12 mouse cellular contexts compared by ENCODE assay signal in genomic region chr11:80168121-80168520, GRCm38 (mm10).
"Had no signal": no experiment of that assay in that cellular context is flagged by ENCODE, and none has a peak within 500 bp of the region (broad histone marks: within the 10 kb centered on the region; RNA-seq: fewer than 3 reads in every experiment).

No protein-coding gene starts in this region.

- H3K9me3 ChIP-seq: kidney, embryonic 15.5 days; limb, embryonic 15.5 days; liver, embryonic 15.5 days; midbrain, embryonic 15.5 days; neural tube, embryonic 13.5 days had no signal

- H3K36me3 ChIP-seq: kidney, embryonic 15.5 days; limb, embryonic 15.5 days; midbrain, embryonic 15.5 days; neural tube, embryonic 13.5 days had no signal

- H3K4me1 ChIP-seq: limb, embryonic 15.5 days; midbrain, embryonic 15.5 days; neural tube, embryonic 13.5 days had no signal

- H3K27me3 ChIP-seq: kidney, embryonic 15.5 days; limb, embryonic 15.5 days; liver, embryonic 15.5 days; midbrain, embryonic 15.5 days; neural tube, embryonic 13.5 days had no signal

- H3K4me2 ChIP-seq: kidney, embryonic 15.5 days; limb, embryonic 15.5 days; liver, embryonic 15.5 days; lung, embryonic 14.5 days; midbrain, embryonic 11.5 days; midbrain, embryonic 15.5 days; neural tube, embryonic 13.5 days had no signal

- DNase-seq: kidney, postnatal 14 days; lung, embryonic 14.5 days; lung, postnatal 10 days; right cerebral cortex, postnatal 14 days; thymus, postnatal 36 days had no signal

- H3K9ac ChIP-seq: kidney, embryonic 15.5 days; limb, embryonic 15.5 days; liver, embryonic 15.5 days; lung, embryonic 14.5 days; midbrain, embryonic 15.5 days; neural tube, embryonic 13.5 days had no signal

- ATAC-seq: midbrain, embryonic 15.5 days had no signal

- H3K27ac ChIP-seq: kidney, embryonic 15.5 days; limb, embryonic 15.5 days; liver, embryonic 15.5 days; midbrain, embryonic 15.5 days; neural tube, embryonic 13.5 days had no signal

- H3K4me3 ChIP-seq: kidney, embryonic 15.5 days; limb, embryonic 15.5 days; liver, embryonic 15.5 days; megakaryocyte, embryonic 14.5 days; midbrain, embryonic 15.5 days; neural tube, embryonic 13.5 days had no signal
